Mouse (Mus musculus): ENCODE results near the gene Med29.
"Not testable (repeated sequence)": the region's sequence is repeated elsewhere in the genome, so short reads cannot be mapped to it uniquely, and the experiment has no call there.

Med29 gene

DNA sequence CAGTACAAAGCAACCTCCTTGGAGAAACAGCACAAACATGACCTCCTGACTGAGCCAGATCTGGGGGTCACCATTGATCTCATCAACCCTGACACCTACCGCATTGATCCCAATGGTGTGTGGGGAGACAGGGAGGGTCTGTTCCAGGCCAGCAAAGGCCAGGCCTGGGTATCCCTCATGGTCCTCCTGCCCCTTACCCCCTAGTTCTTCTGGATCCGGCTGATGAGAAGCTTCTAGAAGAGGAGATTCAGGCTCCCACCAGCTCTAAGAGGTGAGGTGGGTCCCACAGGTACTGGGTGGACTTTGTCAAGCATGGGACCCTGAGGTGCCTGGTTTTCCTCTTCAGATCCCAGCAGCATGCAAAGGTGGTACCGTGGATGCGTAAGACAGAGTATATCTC lies 2.9 kb upstream of the Med29 start:
- DNase-seq, result no peak

DNA sequence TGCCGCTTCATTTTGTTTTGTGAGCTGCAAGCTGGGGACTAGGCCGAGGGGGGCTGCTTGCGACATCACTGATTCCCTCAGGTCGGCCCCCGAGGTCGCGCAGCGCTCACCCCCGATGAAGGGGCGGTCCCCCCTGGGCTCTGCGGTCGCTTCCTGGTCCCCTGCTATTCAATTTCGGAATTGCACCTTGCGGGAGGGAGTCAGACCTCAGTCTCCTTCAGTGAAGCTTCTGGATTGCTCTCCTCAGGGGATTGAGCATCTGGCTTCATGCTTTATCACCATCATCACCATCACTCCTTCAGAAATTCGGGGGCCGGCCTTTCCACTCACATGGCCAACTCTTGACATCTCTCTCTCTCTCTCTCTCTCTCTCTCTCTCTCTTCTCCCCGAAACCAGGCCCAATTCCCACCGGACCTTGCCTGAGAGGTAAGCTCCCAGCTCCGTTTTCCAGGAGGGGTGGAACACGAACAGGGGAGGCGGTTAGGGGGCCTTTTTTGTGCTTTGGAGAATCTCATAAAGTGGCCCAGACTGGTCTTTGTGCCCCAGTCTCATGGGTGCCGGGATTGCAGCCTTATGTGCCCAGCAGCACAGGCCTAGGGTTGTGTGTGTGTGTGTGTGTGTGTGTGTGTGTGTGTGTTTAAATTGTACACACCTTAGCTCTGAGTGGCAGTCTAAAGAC lies 904 bp upstream of the Med29 start:
- no peak for DNase-seq

DNA sequence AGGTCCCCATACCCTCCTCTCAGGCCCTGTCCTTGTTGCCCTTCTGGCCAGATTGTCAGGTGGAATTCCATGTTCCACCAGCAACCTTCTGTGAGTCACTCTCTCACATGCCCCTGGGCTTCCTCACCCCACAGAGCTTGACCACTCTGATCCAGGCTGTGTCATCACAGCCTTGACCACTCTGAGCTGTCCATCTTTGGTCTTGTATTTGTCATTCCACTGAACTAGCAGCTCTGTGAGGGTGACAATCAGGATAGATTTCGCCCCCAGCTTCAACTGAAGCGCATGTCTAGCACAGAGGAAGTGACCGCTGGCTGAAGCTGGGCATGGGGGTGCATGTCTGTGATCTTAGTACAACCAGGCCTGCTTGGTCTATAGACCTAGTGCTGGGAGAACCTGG lies 2.2 kb downstream of the Med29 start:
- no peak for DNase-seq

DNA sequence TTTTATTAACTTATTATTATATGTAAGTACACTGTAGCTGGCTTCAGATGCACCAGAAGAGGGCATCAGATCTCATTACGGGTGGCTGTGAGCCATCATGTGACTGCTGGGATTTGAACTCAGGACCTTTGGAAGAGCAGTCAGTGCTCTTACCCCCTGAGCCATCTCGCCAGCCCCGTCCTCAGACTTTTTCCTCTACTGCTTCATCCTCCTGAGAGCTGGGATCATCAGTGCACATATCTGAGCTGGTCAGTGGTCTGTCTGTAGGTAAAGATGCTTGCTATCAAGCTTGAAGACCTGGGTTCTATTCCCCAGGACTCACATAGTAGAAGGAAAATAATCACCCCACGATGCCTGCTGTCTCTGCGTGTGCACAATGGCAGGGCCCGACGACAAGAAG lies 5.1 kb downstream of the Med29 start:
- DNase-seq, result not testable (repeated sequence)

DNA sequence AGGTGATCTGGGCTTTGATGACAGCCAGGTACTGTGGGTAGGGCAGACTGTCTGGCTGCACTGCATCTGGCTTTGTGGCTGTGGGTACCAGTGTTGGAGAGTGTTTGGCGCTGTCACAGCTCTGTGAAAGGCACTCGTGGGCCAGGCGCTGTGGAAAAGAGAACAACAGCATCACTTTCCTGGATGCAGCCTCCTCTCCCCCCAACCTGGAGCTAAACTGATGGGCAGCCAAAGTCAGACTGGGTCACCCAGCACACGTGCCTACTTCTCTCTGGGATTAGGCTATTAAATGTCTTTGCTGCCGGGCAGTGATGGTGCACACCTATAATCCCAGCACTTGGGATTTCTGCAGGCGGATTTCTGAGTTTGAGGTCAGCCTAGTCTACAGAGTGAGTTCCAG lies 5.6 kb downstream of the Med29 start:
- not testable (repeated sequence) for DNase-seq

DNA sequence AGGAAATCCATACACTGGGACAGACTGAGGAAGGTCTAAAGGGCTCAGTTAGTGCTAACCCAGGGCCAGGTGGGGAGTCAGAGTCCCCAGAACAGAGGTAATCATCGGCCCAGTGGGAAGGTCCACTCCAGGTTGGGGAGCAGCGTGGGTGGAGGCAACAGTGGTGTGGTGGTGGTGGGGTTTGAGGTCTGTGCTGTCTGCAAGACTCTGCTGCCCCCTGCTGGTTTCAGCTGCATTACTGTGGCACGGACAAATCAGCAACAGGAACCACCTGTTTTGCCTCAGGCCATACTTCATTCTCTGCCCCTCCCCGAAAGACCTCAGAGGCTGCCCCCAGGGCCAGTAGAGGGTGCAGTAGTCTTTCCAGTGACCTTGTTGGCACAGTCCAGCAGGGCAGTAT lies 6.0 kb downstream of the Med29 start:
- peak; percentile 90 for DNase-seq

DNA sequence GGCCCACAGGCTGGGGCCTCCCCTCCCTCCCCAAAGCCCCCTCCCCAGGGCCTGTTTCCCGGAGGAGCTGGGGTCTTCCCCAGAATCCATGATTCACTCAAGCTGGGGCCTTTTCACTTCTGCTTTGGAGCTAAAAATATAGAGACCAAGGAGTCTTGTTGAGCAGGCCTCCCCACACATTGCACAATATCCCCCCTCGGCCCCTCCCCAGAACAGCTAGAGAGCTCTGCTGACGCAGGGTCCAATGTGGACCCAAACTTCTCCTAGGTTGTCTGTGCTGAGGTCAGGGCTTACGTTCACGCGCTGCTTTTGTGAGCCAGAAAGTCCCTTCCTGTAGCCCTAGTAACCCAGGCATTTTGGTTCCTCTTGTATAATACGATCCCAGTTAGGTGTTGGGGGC lies 6.5 kb downstream of the Med29 start:
- DNase-seq, result peak; percentile 52

DNA sequence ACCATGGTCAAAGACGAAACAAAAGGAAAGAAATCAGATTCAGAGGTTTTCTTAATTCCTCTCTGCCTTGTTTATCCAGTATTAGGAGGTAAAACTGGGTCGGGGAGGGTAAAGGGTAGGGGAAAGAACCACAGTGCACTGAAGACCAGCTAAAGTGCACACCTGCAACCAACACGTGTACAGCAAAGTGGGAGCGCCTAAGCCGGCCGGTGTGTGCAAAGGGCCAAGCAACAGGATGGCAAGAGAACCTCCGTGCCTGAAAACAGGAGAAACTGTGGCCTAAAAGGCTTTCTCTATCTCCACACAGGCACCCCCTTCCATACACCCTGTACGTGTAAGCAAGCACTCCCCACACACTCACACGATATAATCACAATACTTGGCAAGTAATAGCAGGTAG lies 7.3 kb downstream of the Med29 start:
- no peak for DNase-seq

DNA sequence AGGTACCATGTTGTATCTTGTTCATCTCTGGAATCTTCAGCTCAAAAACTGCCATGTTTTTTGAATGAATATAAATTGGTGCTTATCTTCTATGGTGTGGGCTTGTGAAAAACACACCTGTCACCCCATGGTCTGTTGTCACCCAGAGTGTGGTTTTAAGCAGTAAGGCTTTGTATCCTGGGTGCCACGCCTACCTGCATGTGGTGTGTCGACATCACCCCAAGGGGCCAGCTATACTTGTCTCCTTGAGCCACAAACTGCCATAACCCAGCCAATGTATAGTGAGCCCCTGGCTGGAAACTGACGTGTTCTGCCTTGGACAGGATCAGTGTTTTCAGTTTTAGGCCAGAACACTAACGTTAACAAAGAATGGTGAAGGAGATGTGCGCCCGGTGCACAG lies 8.3 kb downstream of the Med29 start:
- DNase-seq, result no peak

DNA sequence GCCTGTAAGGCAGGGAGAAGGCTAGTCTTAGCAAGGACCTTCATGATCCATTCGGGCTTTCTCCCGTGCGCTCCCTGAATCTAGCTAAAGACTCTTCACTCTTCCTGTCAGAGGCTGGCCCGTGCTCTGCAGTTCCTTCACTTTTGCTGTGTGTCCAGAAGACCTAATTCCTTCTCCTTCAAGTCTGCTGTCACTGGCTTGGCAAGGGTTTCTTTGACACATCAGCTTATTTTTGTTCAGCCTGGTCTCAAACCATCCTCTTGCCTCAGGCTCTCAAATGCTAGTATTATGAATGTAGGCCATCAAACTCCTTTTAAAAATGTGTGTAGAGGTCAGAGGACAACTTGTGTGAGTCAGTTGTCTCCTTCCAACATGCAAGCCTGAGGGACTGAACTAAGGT lies 8.9 kb downstream of the Med29 start:
- no peak for DNase-seq

DNA sequence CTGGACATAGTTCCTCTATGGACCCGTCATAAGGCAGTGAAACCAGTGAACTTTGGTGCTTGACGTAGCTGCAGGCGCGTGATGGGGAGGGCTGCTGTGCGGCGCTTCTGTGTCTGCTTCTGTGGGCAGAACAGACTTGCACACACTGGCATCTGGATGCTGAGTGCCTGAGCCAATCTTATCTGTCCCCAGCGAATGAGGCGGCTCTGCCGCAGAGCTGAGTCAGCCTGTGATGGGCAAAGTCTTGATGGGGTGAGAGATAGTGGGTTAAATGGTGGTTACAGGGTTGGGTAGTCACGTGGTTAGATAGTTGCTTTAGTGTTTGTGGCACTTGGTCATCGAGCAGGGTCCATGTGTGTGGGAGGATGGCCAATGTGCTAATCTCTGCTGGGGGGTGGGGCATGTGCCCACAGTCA lies 9.5 kb downstream of the Med29 start:
- DNase-seq, result peak; percentile 85

DNA sequence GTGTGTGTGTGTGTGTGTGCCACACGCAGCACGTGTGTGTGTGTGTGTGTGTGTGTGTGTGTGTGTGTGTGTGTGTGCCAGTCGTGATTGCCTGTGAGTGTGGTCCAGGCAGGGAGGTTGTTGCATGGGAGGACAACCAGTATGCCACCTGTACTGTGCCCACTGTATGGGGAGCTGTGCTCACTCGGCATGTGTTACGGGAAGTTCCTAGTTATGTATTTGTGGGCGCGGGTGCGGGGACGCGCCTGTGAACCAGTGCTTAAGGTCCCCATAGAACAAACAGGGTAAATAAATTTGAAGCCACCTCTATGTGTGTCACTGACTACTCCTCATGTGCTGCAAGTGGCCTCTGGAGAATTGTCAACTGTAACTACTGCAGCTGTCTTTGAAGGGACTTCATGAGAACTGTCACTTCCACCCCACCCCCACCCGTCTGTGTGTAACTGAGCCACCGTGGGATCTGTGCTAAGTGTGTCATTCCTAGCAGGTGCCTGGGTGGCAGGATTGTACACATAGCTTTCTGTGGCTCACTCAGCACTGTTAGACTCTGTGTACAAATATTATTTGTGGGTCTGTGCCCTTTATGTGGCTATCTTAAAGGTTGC lies 10.1 kb downstream of the Med29 start:
- DNase-seq, result peak; percentile 48

DNA sequence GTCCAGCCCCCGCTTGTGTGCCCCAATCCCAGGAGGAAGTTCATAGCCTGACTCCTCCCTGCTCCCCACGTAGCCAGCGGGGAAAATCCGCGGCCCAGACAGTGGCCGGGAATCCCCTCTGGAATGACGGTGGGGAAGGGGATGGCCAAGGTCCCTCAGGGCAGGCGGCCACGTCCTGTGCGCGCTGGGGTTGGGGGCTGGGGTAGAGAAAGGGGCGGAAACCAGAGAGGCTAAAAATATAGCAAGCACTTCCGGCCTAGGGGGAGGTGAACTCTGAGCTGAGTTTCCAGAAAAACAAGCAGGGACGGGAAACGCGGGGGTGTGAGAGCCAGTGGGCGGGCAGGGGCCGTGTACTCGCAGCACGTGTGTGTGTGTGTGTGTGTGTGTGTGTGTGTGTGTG lies 10.6 kb downstream of the Med29 start:
- DNase-seq, result peak; percentile 84

DNA sequence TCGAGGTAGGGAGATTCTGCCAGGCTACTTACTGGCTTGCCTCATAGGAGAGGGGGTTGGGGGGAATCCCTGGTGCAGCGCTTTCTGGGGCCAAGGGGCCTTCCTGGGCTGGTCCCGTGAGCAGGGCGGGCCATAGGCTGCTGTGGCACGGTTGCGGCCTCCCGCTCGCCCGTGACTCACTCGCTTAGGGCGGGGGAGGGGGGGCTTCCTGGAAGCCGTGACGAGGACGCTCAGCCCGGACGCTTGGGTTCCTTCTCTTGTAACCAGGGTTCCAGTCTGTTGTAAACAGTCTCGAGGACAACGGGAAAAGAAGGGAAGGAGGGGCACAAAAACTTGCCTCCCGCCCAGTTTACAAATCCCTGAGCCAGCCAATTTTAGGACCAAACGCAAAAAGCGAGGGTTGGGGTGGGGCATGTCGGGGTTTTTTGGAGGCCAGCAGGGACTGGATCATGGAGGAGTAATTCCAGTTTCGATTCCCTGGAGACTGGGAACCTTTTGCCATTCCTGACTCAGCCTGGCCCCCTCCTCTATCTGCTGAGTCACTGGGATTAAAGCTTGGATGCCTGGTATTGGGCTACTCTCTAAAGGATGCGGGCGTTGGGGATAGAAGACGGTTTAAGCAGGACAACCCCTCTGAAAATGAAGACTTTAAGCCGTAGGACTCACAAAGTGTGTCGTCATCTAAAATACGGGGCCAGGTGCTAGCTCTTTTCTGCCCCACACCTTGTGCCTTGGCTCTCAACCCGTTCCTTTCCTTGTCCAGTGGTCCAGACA lies 11.3 kb downstream of the Med29 start:
- DNase-seq, result peak; percentile 84

DNA sequence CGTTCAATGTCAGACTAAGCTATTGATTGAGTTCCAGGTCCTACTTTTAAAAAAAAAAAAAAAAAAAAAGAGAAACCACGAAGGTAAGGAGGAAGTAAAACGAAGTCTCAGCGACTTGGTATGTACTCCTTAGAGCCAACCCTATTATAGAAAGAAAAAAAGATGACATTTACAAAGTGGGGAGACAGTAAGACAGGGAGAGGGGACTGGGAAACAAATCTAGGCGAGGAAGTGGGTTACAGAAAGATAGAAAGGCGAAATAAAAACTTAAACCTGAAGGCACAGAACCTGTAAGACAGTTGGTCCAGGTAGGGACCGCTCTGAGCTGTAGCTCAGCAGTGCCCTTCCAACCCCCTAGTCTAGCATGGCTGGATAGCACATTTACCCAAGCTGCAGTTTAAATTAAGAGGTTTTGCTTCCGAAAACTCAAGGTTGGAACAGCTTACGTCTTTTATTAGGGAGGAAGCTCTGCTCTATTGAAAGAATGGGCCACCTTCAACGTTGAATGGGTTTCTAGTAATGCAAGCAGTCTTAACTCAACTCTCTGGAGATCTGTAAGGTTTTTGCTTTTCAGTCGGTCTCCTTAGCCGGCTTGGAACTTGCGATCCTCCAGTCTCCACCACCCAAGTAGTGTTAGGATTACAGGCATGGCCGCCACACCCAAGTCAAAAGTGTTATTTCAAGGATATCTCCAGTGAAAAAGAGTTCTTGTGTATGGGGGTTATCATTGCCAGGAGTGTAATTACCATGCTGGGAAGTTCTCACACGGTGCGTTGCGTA lies 12.1 kb downstream of the Med29 start, which contains the start of gene Zfp36:
Zfp36 (minus strand) TSS at position 17 of the 780 bp plus-strand sequence.
- no peak for DNase-seq

DNA sequence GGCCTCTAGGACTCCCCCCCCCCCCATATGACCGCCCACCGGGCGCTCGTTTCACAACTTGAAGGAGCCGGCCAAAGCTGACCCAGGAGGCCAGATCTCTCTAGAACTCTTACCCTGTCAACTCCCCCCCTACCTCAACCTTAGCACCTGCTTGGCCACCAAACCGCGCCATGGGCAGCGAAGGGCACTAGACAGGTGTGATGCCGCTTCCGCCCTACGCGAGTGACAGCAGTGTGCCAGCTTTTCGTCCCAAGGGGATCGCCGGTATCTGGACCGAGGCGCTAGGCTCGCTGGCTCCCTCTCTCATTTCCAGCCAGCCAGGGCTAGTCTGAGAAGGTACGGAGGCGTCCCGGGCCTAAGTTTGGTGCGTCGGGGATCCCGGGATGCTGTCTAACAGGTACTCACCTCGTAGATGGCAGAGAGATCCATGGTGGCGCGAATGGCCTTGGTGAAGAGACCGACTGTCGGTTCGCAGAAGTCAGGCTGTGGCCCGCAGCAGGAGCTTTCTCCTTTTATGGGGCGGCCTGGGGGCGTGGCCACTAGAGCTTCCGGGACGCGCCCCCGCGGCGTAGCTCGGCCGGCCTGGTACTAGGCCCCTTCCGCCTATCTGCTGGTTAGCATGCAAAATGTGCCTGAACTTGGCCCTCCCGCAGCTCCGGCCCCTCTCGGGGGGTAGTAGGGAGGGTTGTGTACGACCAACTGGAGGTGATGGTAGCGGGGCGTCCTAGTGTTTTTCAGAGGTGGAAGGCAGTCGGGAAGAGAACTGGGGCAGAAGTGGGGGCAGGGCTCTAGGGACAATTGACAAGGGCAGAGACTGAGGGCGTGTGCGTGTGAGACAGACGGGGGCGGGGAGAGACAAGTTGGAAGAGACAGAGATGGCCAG lies 13.5 kb downstream of the Med29 start:
- DNase-seq, result peak; percentile 96

DNA sequence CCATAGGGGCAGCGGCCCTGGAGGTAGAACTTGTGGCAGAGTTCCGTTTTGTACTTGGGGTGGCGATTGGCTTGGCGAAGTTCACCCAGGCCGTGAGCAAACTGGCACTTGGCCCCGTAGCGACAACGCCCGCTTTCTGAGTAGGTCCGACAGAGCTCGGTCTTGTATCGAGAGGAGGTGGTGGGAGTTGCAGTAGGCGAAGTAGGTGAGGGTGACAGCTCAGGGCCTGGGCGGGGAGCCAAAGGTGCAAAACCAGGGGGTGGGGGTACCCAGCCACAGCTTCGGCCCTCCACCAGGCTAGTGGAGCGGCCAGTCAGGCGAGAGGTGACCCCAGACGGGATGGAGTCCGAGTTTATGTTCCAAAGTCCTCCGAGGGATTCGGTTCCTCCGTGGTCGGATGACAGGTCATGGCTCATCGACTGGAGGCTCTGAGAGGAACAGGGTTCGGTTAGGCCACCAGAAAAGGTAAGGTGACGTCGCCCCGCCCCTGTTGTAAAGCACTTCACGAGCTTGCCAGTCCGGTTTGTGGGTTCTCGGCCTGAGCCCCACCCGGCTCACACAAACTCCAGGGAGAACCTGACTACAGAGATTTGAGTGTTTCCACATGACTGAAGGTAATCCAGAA lies 14.3 kb downstream of the Med29 start:
- DNase-seq, result peak; percentile 58

DNA sequence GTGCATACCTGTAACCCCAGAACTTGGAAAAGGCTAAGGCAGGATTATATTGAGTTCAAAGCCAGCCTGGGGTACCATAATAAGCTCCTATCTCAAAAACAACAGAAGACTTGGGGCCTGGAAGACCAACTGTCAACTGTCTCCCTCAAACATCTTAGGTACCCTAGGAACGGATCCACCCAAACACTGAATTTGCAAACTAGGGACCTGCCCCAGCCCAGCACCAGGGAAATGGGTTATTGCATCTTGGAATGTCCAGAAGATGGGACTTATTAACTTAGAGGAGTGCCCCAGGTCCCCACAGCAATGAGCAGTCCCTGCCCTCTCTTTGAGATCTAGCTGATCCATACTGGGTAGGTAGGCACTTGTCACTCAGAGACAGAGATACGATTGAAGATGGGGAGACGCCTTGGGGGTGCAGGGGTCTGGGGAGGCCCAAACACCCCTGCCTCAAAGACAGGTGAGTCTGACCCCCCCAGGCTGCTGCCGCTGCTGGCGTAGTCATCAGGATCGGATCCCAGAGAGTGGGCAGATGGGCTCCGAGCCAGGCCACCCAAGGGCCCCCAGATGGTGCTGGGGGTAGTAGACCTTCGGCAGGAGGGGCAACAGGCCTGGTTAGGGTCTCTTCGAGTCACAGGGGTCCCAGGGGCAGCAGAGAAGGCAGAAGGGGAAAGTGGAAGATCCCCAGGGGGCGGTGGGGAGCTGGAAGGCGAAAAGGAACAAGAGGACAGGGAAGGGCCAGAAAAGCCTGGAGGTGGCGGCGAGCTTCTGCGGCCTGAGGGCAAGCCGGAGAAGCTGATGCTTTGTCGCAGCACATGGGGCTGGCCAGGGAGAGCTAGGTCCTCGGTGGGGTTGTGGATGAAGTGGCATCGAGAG lies 15.1 kb downstream of the Med29 start:
- no peak for DNase-seq

DNA sequence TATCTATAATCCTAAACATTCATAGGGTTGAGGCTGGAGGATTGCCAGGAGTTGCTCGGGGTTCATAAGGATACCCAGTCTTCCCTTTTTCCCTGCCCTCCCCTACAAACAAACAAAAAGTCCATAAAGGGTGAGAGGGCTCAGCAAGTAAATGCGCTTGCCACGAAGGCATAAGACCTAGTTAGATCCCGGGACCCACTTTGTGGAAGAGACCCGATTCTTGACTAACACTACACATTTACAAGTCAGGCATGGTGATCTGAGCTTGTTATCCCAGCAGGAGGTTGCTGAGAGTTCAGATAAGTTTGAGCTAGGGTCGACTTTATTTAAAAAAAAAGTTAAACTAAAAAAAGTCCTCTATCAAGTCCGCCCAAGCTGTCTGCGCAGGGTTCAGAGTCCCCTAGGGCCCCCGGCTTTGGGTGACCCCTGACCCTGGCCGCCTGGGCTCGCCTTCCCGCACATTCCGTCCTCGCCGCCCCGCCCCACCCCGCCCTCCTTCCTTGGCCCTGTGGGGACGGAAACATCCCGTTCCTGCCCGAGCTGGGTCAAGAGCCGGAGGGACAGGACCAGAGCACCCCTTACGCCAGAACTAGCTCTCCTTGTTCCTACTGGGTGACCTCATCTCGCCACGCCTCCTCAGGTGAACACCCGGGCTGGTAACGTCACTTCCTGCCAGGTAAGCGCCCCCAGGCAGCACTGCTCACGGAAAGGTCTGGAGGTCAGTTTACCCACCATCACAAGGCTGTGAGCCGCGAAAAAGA lies 16.3 kb downstream of the Med29 start:
- DNase-seq, result peak; percentile 83
